Comparison of ENCODE assay signal across 7 mouse cellular contexts in the genomic region with DNA sequence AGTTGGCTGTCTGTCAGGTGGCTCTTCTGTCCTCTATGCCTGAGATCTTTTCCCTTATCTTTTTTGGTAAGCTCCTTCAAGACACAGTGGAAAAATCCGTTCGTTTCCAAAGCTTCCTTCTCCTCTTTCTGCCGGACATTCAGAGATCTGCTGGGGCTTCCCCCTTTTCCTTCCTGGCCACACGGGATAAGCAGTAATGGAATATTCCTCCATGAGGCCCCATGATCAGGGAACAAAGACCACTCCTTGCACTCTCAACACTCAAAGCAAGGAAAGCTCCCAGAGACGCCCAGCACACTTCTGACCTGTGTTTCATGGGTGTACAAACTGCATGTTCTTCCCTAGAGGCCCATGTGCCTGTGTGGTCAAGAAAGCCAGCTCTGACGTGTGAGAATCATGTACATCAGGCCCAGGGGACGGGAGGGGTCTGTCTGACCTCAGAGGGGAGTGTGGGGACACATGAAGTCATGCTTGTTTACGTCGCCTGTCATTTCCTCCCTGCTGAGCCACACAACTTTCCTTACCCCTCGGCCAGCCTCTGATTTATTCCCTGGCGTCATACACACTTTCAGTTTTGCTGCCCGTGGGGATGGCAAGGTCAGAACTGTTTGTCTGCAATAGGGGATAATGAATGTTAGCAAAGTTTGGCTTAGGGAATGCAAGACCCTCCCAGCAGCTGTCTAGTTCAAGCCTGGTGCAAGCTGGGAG. TPM values are rescaled to one million over a fixed set of nuclear protein-coding genes. Genes with fewer than 3 reads are reported as not detected.
DNase-seq lines count a peak whose midpoint lies in the region; ATAC-seq and TF ChIP-seq lines count a peak whose summit lies in the region.

No protein-coding gene starts in this region.

- H3K36me3 ChIP-seq in kidney, adult 2 months (ENCODE audit: control insufficient read depth, insufficient read depth, low read length): no peaks in the 10 kb centered on the region

- H3K27ac ChIP-seq in brown adipose tissue, adult 24 weeks (replicated peaks; ENCODE audit: low read depth, low read length): peak overlapping the region; percentile 24
- peak overlapping the region; percentile 63; the same call in 1 of the 2 replicates for H3K27ac ChIP-seq in kidney, adult 2 months (ENCODE audit: insufficient read depth, low read depth, low read length)

- peaks cover 10% of the 10 kb centered on the region; the same call in 1 of the 2 replicates for H3K4me1 ChIP-seq in brown adipose tissue, adult 24 weeks (ENCODE audit: control insufficient read depth, insufficient read depth, insufficient read length, low read length)
- no peaks in the 10 kb centered on the region; the same call in 1 of the 2 replicates for H3K4me1 ChIP-seq in kidney, adult 2 months (ENCODE audit: control insufficient read depth, insufficient read depth, low read length)

- 47% methylated on average over 12 of the region's 12 CpGs for WGBS in kidney, adult 2 months

- ATAC-seq in megakaryocyte progenitor cell, adult 5-6 weeks (replicated peaks; ENCODE audit: poor library complexity): 0 out of 2 replicates have a peak, but pooled peaks have one; percentile 39

- DNase-seq in heart, adult 11 months: peak; percentile 99
- peak; percentile 62 for DNase-seq in kidney, adult 2 months
- no peak for DNase-seq in frontal cortex, postnatal 25 days (ENCODE audit: low spot score in 2 of 2)
- no peak for DNase-seq in embryo, embryonic 10 days (ENCODE audit: low spot score)
- DNase-seq in right cerebral cortex, postnatal 10 days (ENCODE audit: low spot score in 2 of 2): no peak

- H3K27me3 ChIP-seq in kidney, adult 2 months (replicated peaks; ENCODE audit: control insufficient read depth, insufficient read depth, low read length): no peaks in the 10 kb centered on the region

- H3K4me3 ChIP-seq in brown adipose tissue, adult 24 weeks (ENCODE audit: insufficient read depth, low read depth, low read length): peak overlapping the region; percentile 17; the same call in 1 of the 2 replicates
- H3K4me3 ChIP-seq in kidney, adult 2 months (ENCODE audit: insufficient read depth, low read depth, low read length): no peak overlapping the region

- no peak for TF ChIP-seq POLR2A in kidney, adult 2 months (IDR thresholded peaks at IDR 0.05; ENCODE audit: low read depth, low read length)

- no peak for TF ChIP-seq CTCF in kidney, adult 2 months (conservative IDR thresholded peaks at IDR 0.05; ENCODE audit: insufficient read depth, insufficient read length, low read depth, low read length)

RNA-seq across cellular contexts. Expression of a gene that starts 38.9 kb away (rescaled TPM):
- polyA plus RNA-seq in brown adipose tissue, adult 24 weeks (2012; ENCODE audit: insufficient read depth, insufficient read length, missing spikeins): 6.9 and 14.4 TPM in 2 replicates
- polyA plus RNA-seq in kidney, adult 2 months (2012; rRNA removed): 7.1 and 7.9 TPM in 2 replicates
- 0.24 and 0.39 TPM in 2 replicates for total RNA-seq in megakaryocyte progenitor cell, adult 5-6 weeks (2015)
- 0.37 TPM in 1 of 2 replicates, not detected in the other for total RNA-seq in megakaryocyte progenitor cell, adult 5-6 weeks (2017)

RNA-seq across cellular contexts. Expression of a gene that starts 42.6 kb away (rescaled TPM):
- 9.9 and 10.8 TPM in 2 replicates for polyA plus RNA-seq in brown adipose tissue, adult 24 weeks (2012; ENCODE audit: insufficient read depth, insufficient read length, missing spikeins)
- 10.5 and 14.1 TPM in 2 replicates for polyA plus RNA-seq in kidney, adult 2 months (2012; rRNA removed)
- 78.8 and 89.8 TPM in 2 replicates for total RNA-seq in megakaryocyte progenitor cell, adult 5-6 weeks (2015)
- 52.2 and 59.1 TPM in 2 replicates for total RNA-seq in megakaryocyte progenitor cell, adult 5-6 weeks (2017)

Comparison
In these comparisons a context has a peak if more than half of its experiments do, and no peak if none do; other contexts are left out.
1. DNase-seq: peak in heart, adult 11 months (single experiment) and kidney, adult 2 months (single experiment); none in frontal cortex, postnatal 25 days (0 of 2), embryo, embryonic 10 days (single experiment) and right cerebral cortex, postnatal 10 days (0 of 2).